Mouse (Mus musculus) kidney, postnatal 0 days (tissue): ENCODE measurements around the gene Gpr89. TPM values are rescaled to one million over a fixed set of nuclear protein-coding genes. Genes with fewer than 3 reads are reported as not detected.

Experiments used
- ATAC-seq: fragments of 200-750 bp; cut with Nextera tagmentation; replicated peaks from 2 replicates; pipeline ENCODE4 v1.8.0; 2017; ENCODE audit warnings: low read depth, moderate number of reproducible peaks, moderate TSS enrichment, moderate library complexity; ENCODE audit not compliant: low FRiP score
- DNase-seq: peaks from one replicate; pipeline ENCODE4 v3.0.0-alpha.2; 2016; ENCODE audit warnings: low spot score
- H3K27ac ChIP-seq: fragments of 300-500 bp; sonication (generic); 2 replicates; pipeline ENCODE4 v1.5.1; 2014; ENCODE audit warnings: mild to moderate bottlenecking
- H3K27me3 ChIP-seq: fragments of 300-500 bp; sonication (generic); 2 replicates; pipeline ENCODE4 v1.6.1; 2014; ENCODE audit warnings: low read length, mixed read lengths; ENCODE audit not compliant: insufficient read depth
- H3K36me3 ChIP-seq: fragments of 300-500 bp; sonication (generic); 2 replicates; pipeline ENCODE4 v1.6.1; 2014; ENCODE audit warnings: low read length, mixed read lengths; ENCODE audit not compliant: insufficient read depth
- H3K4me1 ChIP-seq: fragments of 300-500 bp; sonication (generic); replicated peaks from 2 replicates; pipeline ENCODE4 v1.6.1; 2014; ENCODE audit warnings: antibody characterized with exemption, low read length, mixed read lengths; ENCODE audit not compliant: insufficient read depth
- H3K4me2 ChIP-seq: fragments of 300-500 bp; sonication (generic); 2 replicates; pipeline ENCODE4 v1.6.1; 2014; ENCODE audit warnings: mild to moderate bottlenecking, low read length, moderate library complexity, mixed read lengths
- H3K4me3 ChIP-seq: fragments of 300-500 bp; sonication (generic); replicated peaks from 2 replicates; pipeline ENCODE4 v1.5.1; 2014; ENCODE audit warnings: low read depth, low read length
- H3K9ac ChIP-seq: fragments of 300-500 bp; sonication (generic); 2 replicates; pipeline ENCODE4 v1.6.1; 2014; ENCODE audit warnings: low read depth, low read length
- H3K9me3 ChIP-seq: fragments of 300-500 bp; sonication (generic); replicated peaks from 2 replicates; pipeline ENCODE4 v1.6.1; 2016; ENCODE audit warnings: low read length, inconsistent platforms, mixed read lengths
- CTCF ChIP-seq: IDR thresholded peaks from 2 replicates; pipeline ENCODE4 v1.5.1; 2016; ENCODE audit warnings: antibody characterized with exemption, low read depth, mild to moderate bottlenecking, moderate library complexity
- WGBS: fragments of 180-500 bp; shearing (Covaris S2); extraction: QIAGEN DNeasy Blood & Tissue Kit; methylation state at CpG from one replicate; pipeline ENCODE4 v1.1.7; 2014; 5-methylcytosine and 5-hydroxymethylcytosine counted together
- polyA plus RNA-seq: library from polyadenylated mRNA; unstranded; fragments of >200 nt; fragmentation: Nextera tagmentation; extraction: Ambion mirVana; gene quantifications from 2 replicates; pipeline ENCODE4 v1.2.1, GENCODE M21; 2015

Gene Gpr89
- polyA plus RNA-seq, 1 experiment from 2014 or later: 32.8 TPM

DNA sequence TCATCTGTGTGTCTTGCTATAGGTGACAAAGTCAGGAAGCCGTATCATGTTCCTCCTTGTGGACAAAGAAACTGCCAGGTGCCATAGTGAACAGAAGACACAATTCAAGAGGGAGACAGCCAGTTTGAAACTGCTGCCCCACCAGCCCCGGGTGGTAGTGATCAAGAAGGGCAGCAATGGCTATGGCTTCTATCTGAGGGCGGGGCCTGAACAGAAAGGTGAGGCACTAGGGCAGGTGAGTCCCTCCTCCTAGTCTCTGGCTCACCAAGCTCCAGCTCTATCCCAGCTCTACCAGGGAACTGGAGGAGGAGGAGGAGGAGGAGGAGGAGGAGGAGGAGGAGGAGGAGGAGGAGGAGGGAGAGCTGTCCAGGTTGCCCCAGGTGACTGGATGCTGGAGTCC lies 49.3 kb downstream of the Gpr89 start:
- no peak overlapping the region for H3K4me2 ChIP-seq
- no peak overlapping the region for H3K9ac ChIP-seq
- no peak overlapping the region for H3K27ac ChIP-seq
- TF ChIP-seq CTCF: no peak
- H3K27me3 ChIP-seq: no peaks in the 10 kb centered on the region
- no peaks in the 10 kb centered on the region for H3K36me3 ChIP-seq
- no peaks in the 10 kb centered on the region for H3K4me1 ChIP-seq
- no peak for ATAC-seq
- no peak overlapping the region for H3K4me3 ChIP-seq
- 80% methylated on average over 3 of the region's 3 CpGs for WGBS
- H3K9me3 ChIP-seq: no peaks in the 10 kb centered on the region
- DNase-seq: no peak

DNA sequence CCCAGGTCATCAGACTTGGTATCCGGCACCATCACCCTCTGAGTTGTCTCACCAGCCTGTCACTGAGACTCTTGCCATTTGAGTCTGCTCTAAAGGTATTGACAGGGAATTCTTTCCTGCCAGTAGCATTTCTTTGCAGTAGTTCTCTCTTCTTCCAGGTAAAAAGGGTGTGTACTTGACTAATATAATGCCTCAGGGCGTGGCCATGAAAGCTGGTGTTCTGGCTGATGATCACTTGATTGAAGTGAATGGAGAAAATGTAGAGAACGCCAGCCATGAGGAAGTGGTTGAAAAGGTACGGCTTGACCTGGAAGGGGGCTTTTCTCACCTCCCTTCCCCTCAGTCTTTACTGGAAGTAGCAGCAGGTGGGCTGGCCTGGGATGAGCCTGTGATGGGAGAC lies 50.8 kb downstream of the Gpr89 start:
- no peak for TF ChIP-seq CTCF
- H3K9me3 ChIP-seq: no peaks in the 10 kb centered on the region
- H3K27ac ChIP-seq: no peak overlapping the region
- no peak overlapping the region for H3K9ac ChIP-seq
- 86% methylated on average over 4 of the region's 4 CpGs for WGBS
- no peaks in the 10 kb centered on the region for H3K27me3 ChIP-seq
- no peak overlapping the region for H3K4me2 ChIP-seq
- no peak overlapping the region for H3K4me3 ChIP-seq
- no peaks in the 10 kb centered on the region for H3K4me1 ChIP-seq
- ATAC-seq (no peak), DNase-seq (no peak)
- no peaks in the 10 kb centered on the region for H3K36me3 ChIP-seq

DNA sequence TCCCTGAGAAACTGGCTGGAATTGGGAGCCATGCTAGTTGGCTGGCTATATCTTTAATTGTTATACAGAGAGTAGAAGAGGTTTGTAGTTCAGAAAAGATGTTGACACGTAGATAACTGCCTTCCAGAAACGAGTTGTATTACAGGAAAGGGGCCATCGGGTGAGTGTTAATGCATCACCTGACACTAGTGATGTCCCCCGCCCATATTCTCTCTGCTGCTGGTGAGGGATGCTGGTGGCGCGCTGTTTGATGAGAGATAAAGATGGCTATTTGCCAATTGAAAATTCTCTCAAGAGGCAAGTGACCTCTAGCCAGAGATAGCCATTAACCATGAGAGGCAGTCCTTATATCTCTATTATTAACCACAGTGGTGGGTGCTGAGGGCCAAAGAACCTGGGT lies 52.6 kb downstream of the Gpr89 start:
- Histone ChIP-seq H3K27me3 (no peaks in the 10 kb centered on the region), H3K27ac (no peak overlapping the region), H3K9me3 (no peaks in the 10 kb centered on the region), H3K36me3 (no peaks in the 10 kb centered on the region), H3K4me3 (no peak overlapping the region), H3K9ac (no peak overlapping the region), H3K4me1 (0 out of 2 replicates have a peak, but pooled peaks cover 4% of the 10 kb centered on the region), H3K4me2 (no peak overlapping the region)
- 71% methylated on average over 6 of the region's 6 CpGs for WGBS
- ATAC-seq (no peak), DNase-seq (no peak)
- no peak for TF ChIP-seq CTCF

DNA sequence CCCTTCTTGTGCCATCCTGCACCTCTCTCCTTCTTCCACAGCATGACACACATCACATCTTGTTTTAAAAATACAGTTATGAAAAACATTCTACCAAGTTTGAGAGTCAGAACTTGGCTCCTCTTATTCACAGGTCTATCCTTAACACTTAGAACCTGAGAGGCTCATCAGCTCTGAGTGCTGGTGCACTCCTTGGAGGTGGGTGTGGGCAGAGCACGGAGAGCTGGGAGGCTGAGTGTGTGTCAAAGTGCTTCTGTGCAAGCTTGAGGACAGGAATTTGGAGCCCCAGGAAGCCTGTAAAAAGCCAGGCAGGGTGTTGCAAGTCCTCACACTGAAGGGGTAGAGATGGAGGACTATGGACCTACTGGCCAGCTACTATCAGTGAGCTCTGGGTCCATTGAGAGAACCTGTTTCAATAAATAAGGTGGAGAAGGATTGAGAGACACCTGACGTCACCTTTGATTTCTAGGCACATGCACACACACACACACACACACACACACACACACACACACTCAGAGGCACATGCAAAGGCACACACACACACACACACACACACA lies 55.9 kb downstream of the Gpr89 start:
- no peak for TF ChIP-seq CTCF
- no peaks in the 10 kb centered on the region for H3K36me3 ChIP-seq
- H3K27ac ChIP-seq: no peak overlapping the region
- H3K4me3 ChIP-seq: no peak overlapping the region
- H3K4me2 ChIP-seq: no peak overlapping the region
- ATAC-seq (no peak), DNase-seq (no peak)
- no peaks in the 10 kb centered on the region for H3K27me3 ChIP-seq
- 74% methylated on average over 2 of the region's 2 CpGs for whole genome bisulfite sequencing
- H3K9ac ChIP-seq: no peak overlapping the region
- H3K4me1 ChIP-seq: 0 out of 2 replicates have a peak, but pooled peaks cover 4% of the 10 kb centered on the region
- H3K9me3 ChIP-seq: no peaks in the 10 kb centered on the region

DNA sequence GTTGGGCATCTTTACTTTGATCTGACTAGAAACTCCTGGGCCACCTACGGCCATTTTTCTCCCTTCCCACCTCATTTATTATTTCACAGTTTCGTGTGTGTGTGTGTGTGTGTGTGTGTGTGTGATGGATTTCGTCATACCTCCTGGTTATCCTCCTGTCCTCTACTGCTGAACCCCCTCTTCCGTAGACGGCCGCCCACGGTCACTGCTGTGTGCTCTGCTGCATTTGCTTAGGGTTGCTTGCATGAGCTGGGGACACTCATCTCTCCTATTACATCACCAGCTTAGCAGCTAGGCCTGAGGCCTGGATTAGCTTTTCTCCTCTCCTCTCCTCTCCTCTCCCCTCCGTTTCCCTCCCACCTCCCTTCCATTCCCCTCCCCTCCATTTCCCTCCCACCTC lies 56.7 kb downstream of the Gpr89 start:
- Histone ChIP-seq H3K4me2 (no peak overlapping the region), H3K9ac (no peak overlapping the region), H3K36me3 (no peaks in the 10 kb centered on the region), H3K4me1 (0 out of 2 replicates have a peak, but pooled peaks cover 4% of the 10 kb centered on the region), H3K9me3 (no peaks in the 10 kb centered on the region), H3K27me3 (no peaks in the 10 kb centered on the region), H3K4me3 (no peak overlapping the region), H3K27ac (no peak overlapping the region)
- ATAC-seq (no peak), DNase-seq (no peak)
- 87% methylated on average over 7 of the region's 8 CpGs for WGBS
- no peak for TF ChIP-seq CTCF

DNA sequence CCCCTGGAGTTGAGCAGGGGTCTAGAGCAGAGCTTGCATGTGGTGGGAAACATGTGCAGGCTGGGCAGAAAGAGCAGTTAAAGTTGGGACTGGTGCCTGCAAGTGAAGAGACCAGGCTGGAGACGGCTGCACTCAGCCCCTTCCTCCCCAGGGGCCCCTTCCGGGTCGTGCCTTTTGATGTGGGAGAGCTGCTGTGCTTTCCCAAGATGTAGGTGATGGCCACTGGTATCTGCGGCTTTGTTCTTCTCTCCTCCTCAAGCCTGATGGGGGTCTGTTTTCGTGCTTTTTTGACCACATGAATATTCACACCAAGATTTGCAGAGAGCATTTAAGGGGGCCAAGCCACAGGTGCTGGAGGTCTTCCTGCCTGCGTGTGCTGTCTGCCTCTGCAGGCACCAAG lies 57.5 kb downstream of the Gpr89 start:
- DNase-seq (no peak), ATAC-seq (no peak)
- H3K27ac ChIP-seq: no peak overlapping the region
- 0 out of 2 replicates have a peak, but pooled peaks cover 4% of the 10 kb centered on the region for H3K4me1 ChIP-seq
- no peaks in the 10 kb centered on the region for H3K9me3 ChIP-seq
- H3K9ac ChIP-seq: no peak overlapping the region
- H3K27me3 ChIP-seq: no peaks in the 10 kb centered on the region
- H3K4me3 ChIP-seq: no peak overlapping the region
- H3K4me2 ChIP-seq: no peak overlapping the region
- 16% methylated on average over 6 of the region's 6 CpGs for WGBS
- no peaks in the 10 kb centered on the region for H3K36me3 ChIP-seq
- TF ChIP-seq CTCF: no peak

DNA sequence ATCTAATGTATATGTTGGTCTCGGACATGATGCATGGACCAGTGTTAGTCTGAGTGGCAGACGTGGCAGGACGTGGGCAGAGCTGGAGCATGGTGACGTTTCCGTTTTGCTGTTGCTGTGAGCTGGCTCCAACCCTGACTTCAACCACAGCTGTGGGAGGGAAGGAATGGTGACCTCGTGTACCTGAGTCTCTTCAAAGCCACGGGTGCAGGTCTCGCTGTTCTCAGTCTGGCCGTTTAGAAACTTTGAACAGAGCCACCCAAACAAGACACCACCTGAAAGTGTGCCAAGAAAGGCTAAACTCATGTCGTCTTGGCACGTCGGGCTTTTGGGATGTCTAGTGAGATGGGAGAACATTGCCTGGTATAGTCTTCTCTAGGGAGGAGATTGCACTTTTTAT lies 58.2 kb downstream of the Gpr89 start:
- no peak for TF ChIP-seq CTCF
- H3K9me3 ChIP-seq: no peaks in the 10 kb centered on the region
- WGBS: 74% methylated on average over 12 of the region's 12 CpGs
- 0 out of 2 replicates have a peak, but pooled peaks cover 4% of the 10 kb centered on the region for H3K4me1 ChIP-seq
- H3K36me3 ChIP-seq: no peaks in the 10 kb centered on the region
- no peak overlapping the region for H3K4me3 ChIP-seq
- no peaks in the 10 kb centered on the region for H3K27me3 ChIP-seq
- no peak overlapping the region for H3K27ac ChIP-seq
- ATAC-seq: no peak
- no peak overlapping the region for H3K9ac ChIP-seq
- no peak for DNase-seq
- no peak overlapping the region for H3K4me2 ChIP-seq
